Mouse (Mus musculus): Measurements from ENCODE around the gene Rapgef4. TPM values are rescaled to one million over a fixed set of nuclear protein-coding genes. Genes with fewer than 3 reads are reported as not detected.

Gene Rapgef4
- 1.9 and 2.8 TPM in 2 replicates for polyA plus RNA-seq (2012; rRNA removed)

GRCm38 (mm10) chr2:71980771-71981342, at the start of gene Rapgef4:
Rapgef4 (plus strand) TSS chr2:71981240.
- no peak for DNase-seq (ENCODE audit: low spot score)

- DNase-seq (ENCODE audit: low spot score): no peak
Measured at GRCm38 (mm10) chr2:71934046-71934445, 47.0 kb upstream of the Rapgef4 start.

- DNase-seq (ENCODE audit: low spot score): no peak
Measured at GRCm38 (mm10) chr2:71936711-71937110, 44.3 kb upstream of the Rapgef4 start.

- no peak for DNase-seq (ENCODE audit: low spot score)
Measured at GRCm38 (mm10) chr2:71937649-71938308, 43.3 kb upstream of the Rapgef4 start.

GRCm38 (mm10) chr2:71938716-71939393, 42.2 kb upstream of the Rapgef4 start:
- DNase-seq (ENCODE audit: low spot score): no peak

GRCm38 (mm10) chr2:71941005-71941720, 39.9 kb upstream of the Rapgef4 start:
- no peak for DNase-seq (ENCODE audit: low spot score)

- DNase-seq (ENCODE audit: low spot score): no peak
Measured at GRCm38 (mm10) chr2:71941721-71942087, 39.3 kb upstream of the Rapgef4 start.

- DNase-seq (ENCODE audit: low spot score): no peak
Measured at GRCm38 (mm10) chr2:71951212-71951611, 29.8 kb upstream of the Rapgef4 start.

GRCm38 (mm10) chr2:71955637-71956036, 25.4 kb upstream of the Rapgef4 start:
- DNase-seq (ENCODE audit: low spot score): no peak

GRCm38 (mm10) chr2:71956463-71956862, 24.6 kb upstream of the Rapgef4 start:
- no peak for DNase-seq (ENCODE audit: low spot score)

GRCm38 (mm10) chr2:71957951-71958350, 23.1 kb upstream of the Rapgef4 start:
- no peak for DNase-seq (ENCODE audit: low spot score)

GRCm38 (mm10) chr2:71958393-71958792, 22.6 kb upstream of the Rapgef4 start:
- no peak for DNase-seq (ENCODE audit: low spot score)

GRCm38 (mm10) chr2:71964216-71964615, 16.8 kb upstream of the Rapgef4 start:
- DNase-seq (ENCODE audit: low spot score): no peak

GRCm38 (mm10) chr2:71965476-71965875, 15.6 kb upstream of the Rapgef4 start:
- DNase-seq (ENCODE audit: low spot score): no peak

GRCm38 (mm10) chr2:71966737-71967136, 14.3 kb upstream of the Rapgef4 start:
- DNase-seq (ENCODE audit: low spot score): no peak

GRCm38 (mm10) chr2:71967855-71968254, 13.2 kb upstream of the Rapgef4 start:
- DNase-seq (ENCODE audit: low spot score): no peak

GRCm38 (mm10) chr2:71973646-71974045, 7.4 kb upstream of the Rapgef4 start:
- no peak for DNase-seq (ENCODE audit: low spot score)

GRCm38 (mm10) chr2:71974143-71974846, 6.7 kb upstream of the Rapgef4 start:
- DNase-seq (ENCODE audit: low spot score): no peak

- no peak for DNase-seq (ENCODE audit: low spot score)
Measured at GRCm38 (mm10) chr2:71979981-71980380, 1.1 kb upstream of the Rapgef4 start.

GRCm38 (mm10) chr2:71981343-71981851, 357 bp downstream of the Rapgef4 start:
- DNase-seq (ENCODE audit: low spot score): no peak

GRCm38 (mm10) chr2:71981896-71982295, 856 bp downstream of the Rapgef4 start:
- no peak for DNase-seq (ENCODE audit: low spot score)

All from urinary bladder, adult 2 months (tissue).